Mouse (Mus musculus): Measurements from ENCODE around the gene Dixdc1. TPM values are rescaled to one million over a fixed set of nuclear protein-coding genes. Genes with fewer than 3 reads are reported as not detected.

Dixdc1 gene
- polyA plus RNA-seq, 2 experiments, result 16.1 to 16.4 TPM

- no peak for TF ChIP-seq POLR2A (IDR thresholded peaks at IDR 0.05; ENCODE audit: borderline replicate concordance, extremely low read depth, insufficient read depth, insufficient read length)
- Histone ChIP-seq H3K9ac (ENCODE audit: low read depth, low read length, severe bottlenecking) (peak overlapping the region; percentile 89; the same call in 1 of the 2 replicates), H3K4me1 (ENCODE audit: control insufficient read depth, insufficient read depth, low read length) (peaks cover 11% of the 10 kb centered on the region), H3K36me3 (ENCODE audit: control insufficient read depth, insufficient read depth, low read length) (peaks cover 19% of the 10 kb centered on the region), H3K27me3 (ENCODE audit: control insufficient read depth, insufficient read depth, low read length) (no peaks in the 10 kb centered on the region), H3K4me2 (replicated peaks; ENCODE audit: low read depth, low read length, severe bottlenecking) (peak overlapping the region; percentile 74), H3K9me3 (ENCODE audit: control insufficient read depth, low read length) (no peaks in the 10 kb centered on the region), H3K27ac (replicated peaks; ENCODE audit: low read depth, low read length) (no peak overlapping the region), H3K4me3 (replicated peaks; ENCODE audit: low read length) (peak overlapping the region; percentile 92; the same call in 1 of the 2 replicates)
- WGBS, result 65% methylated on average over 4 of the region's 4 CpGs
- DNase-seq (ENCODE audit: low spot score) (no peak), ATAC-seq (ENCODE audit: low FRiP score, low read depth) (no peak)
Measured at GRCm38 (mm10) chr9:50774026-50774462, 34.7 kb upstream of the Dixdc1 start.

- H3K27me3 ChIP-seq (ENCODE audit: control insufficient read depth, insufficient read depth, low read length), result no peaks in the 10 kb centered on the region
- no peak for ATAC-seq (ENCODE audit: low FRiP score, low read depth)
- no peaks in the 10 kb centered on the region for H3K9me3 ChIP-seq (ENCODE audit: control insufficient read depth, low read length)
- no peak for TF ChIP-seq POLR2A (IDR thresholded peaks at IDR 0.05; ENCODE audit: borderline replicate concordance, extremely low read depth, insufficient read depth, insufficient read length)
- H3K4me3 ChIP-seq (replicated peaks; ENCODE audit: low read length), result no peak overlapping the region
- no peak for DNase-seq (ENCODE audit: low spot score)
- no peak overlapping the region for H3K4me2 ChIP-seq (replicated peaks; ENCODE audit: low read depth, low read length, severe bottlenecking)
- no peak overlapping the region for H3K9ac ChIP-seq (ENCODE audit: low read depth, low read length, severe bottlenecking)
- H3K27ac ChIP-seq (replicated peaks; ENCODE audit: low read depth, low read length), result no peak overlapping the region
- peaks cover 9% of the 10 kb centered on the region for H3K36me3 ChIP-seq (ENCODE audit: control insufficient read depth, insufficient read depth, low read length)
- peaks cover 13% of the 10 kb centered on the region for H3K4me1 ChIP-seq (ENCODE audit: control insufficient read depth, insufficient read depth, low read length)
- 90% methylated on average over 2 of the region's 2 CpGs for WGBS
Measured at GRCm38 (mm10) chr9:50770011-50770410, 30.7 kb upstream of the Dixdc1 start.

- H3K27ac ChIP-seq (replicated peaks; ENCODE audit: low read depth, low read length), result peak within 1 kb of the TSS; percentile 83
- peak; percentile 96 for DNase-seq (ENCODE audit: low spot score)
- H3K36me3 ChIP-seq (ENCODE audit: control insufficient read depth, insufficient read depth, low read length), result peaks cover 12% of the 10 kb centered on the region
- peak; percentile 95 for ATAC-seq (ENCODE audit: low FRiP score, low read depth)
- no peaks in the 10 kb centered on the region for H3K9me3 ChIP-seq (ENCODE audit: control insufficient read depth, low read length)
- TF ChIP-seq POLR2A (IDR thresholded peaks at IDR 0.05; ENCODE audit: borderline replicate concordance, extremely low read depth, insufficient read depth, insufficient read length), result peak; percentile 58; the same call in 1 of the 2 replicates
- H3K9ac ChIP-seq (ENCODE audit: low read depth, low read length, severe bottlenecking), result peak within 1 kb of the TSS; percentile 60
- H3K4me1 ChIP-seq (ENCODE audit: control insufficient read depth, insufficient read depth, low read length), result peaks cover 13% of the 10 kb centered on the region; the same call in 1 of the 2 replicates
- H3K4me2 ChIP-seq (replicated peaks; ENCODE audit: low read depth, low read length, severe bottlenecking), result peak within 1 kb of the TSS; percentile 68
- no peaks in the 10 kb centered on the region for H3K27me3 ChIP-seq (ENCODE audit: control insufficient read depth, insufficient read depth, low read length)
- peak within 1 kb of the TSS; percentile 60 for H3K4me3 ChIP-seq (replicated peaks; ENCODE audit: low read length)
- WGBS, result 3% methylated on average over 59 of the region's 59 CpGs
Measured at GRCm38 (mm10) chr9:50768107-50769002, 29.0 kb upstream of the Dixdc1 start, which contains the start of gene Fdxacb1. Gene Fdxacb1 (plus strand): TSS chr9:50768236.

- H3K9me3 ChIP-seq (ENCODE audit: control insufficient read depth, low read length), result no peaks in the 10 kb centered on the region
- no peak for TF ChIP-seq POLR2A (IDR thresholded peaks at IDR 0.05; ENCODE audit: borderline replicate concordance, extremely low read depth, insufficient read depth, insufficient read length)
- peak overlapping the region; percentile 60 for H3K9ac ChIP-seq (ENCODE audit: low read depth, low read length, severe bottlenecking)
- H3K4me2 ChIP-seq (replicated peaks; ENCODE audit: low read depth, low read length, severe bottlenecking), result peak overlapping the region; percentile 68
- H3K4me3 ChIP-seq (replicated peaks; ENCODE audit: low read length), result peak overlapping the region; percentile 60
- peaks cover 11% of the 10 kb centered on the region for H3K36me3 ChIP-seq (ENCODE audit: control insufficient read depth, insufficient read depth, low read length)
- 5% methylated on average over 17 of the region's 17 CpGs for WGBS
- H3K27ac ChIP-seq (replicated peaks; ENCODE audit: low read depth, low read length), result peak overlapping the region; percentile 83
- peaks cover 13% of the 10 kb centered on the region; the same call in 1 of the 2 replicates for H3K4me1 ChIP-seq (ENCODE audit: control insufficient read depth, insufficient read depth, low read length)
- DNase-seq (ENCODE audit: low spot score) (no peak), ATAC-seq (ENCODE audit: low FRiP score, low read depth) (peak; percentile 4; the same call in 1 of the 2 replicates)
- H3K27me3 ChIP-seq (ENCODE audit: control insufficient read depth, insufficient read depth, low read length), result no peaks in the 10 kb centered on the region
Measured at GRCm38 (mm10) chr9:50767531-50768106, 28.3 kb upstream of the Dixdc1 start.

- Histone ChIP-seq H3K4me2 (replicated peaks; ENCODE audit: low read depth, low read length, severe bottlenecking) (no peak overlapping the region), H3K4me3 (replicated peaks; ENCODE audit: low read length) (no peak overlapping the region), H3K9ac (ENCODE audit: low read depth, low read length, severe bottlenecking) (no peak overlapping the region), H3K9me3 (ENCODE audit: control insufficient read depth, low read length) (no peaks in the 10 kb centered on the region), H3K36me3 (ENCODE audit: control insufficient read depth, insufficient read depth, low read length) (peaks cover 3% of the 10 kb centered on the region; the same call in 1 of the 2 replicates), H3K27ac (replicated peaks; ENCODE audit: low read depth, low read length) (no peak overlapping the region), H3K4me1 (ENCODE audit: control insufficient read depth, insufficient read depth, low read length) (peaks cover 5% of the 10 kb centered on the region; the same call in 1 of the 2 replicates), H3K27me3 (ENCODE audit: control insufficient read depth, insufficient read depth, low read length) (no peaks in the 10 kb centered on the region)
- no peak for ATAC-seq (ENCODE audit: low FRiP score, low read depth)
- peak; percentile 27 for DNase-seq (ENCODE audit: low spot score)
- no peak for TF ChIP-seq POLR2A (IDR thresholded peaks at IDR 0.05; ENCODE audit: borderline replicate concordance, extremely low read depth, insufficient read depth, insufficient read length)
- 64% methylated on average over 1 of the region's 1 CpGs for WGBS
Measured at GRCm38 (mm10) chr9:50763331-50763730, 24.0 kb upstream of the Dixdc1 start.

All from limb, embryonic 14.5 days (tissue).